Mouse (Mus musculus): ENCODE measurements around the gene Bcas1.

- no peak for TF ChIP-seq HCFC1 (IDR thresholded peaks at IDR 0.05; ENCODE audit: borderline replicate concordance, insufficient read depth, low read length)
- no peak for TF ChIP-seq MAFK (IDR thresholded peaks at IDR 0.05; ENCODE audit: insufficient read depth, low read depth, low read length)
- no peak for TF ChIP-seq ZNF384 (IDR thresholded peaks at IDR 0.05; ENCODE audit: low read depth, low read length)
Measured at GRCm38 (mm10) chr2:170427704-170428103, at the start of gene Bcas1.

Measured in ES-E14 (cell line).